Mouse (Mus musculus) lung, adult 2 months (tissue): ENCODE data around the gene Tsku.

Experiments used
- CTCF ChIP-seq: fragments of 200-500 bp; IDR thresholded peaks from 2 replicates; pipeline ENCODE4 v1.5.1; 2011; ENCODE audit warnings: mild to moderate bottlenecking, low read length, control low read depth; ENCODE audit not compliant: insufficient read depth
- POLR2A ChIP-seq: fragments of 200-500 bp; IDR thresholded peaks from 2 replicates; pipeline ENCODE4 v1.6.1; 2011; ENCODE audit warnings: low read depth, mild to moderate bottlenecking, control low read depth, low read length, borderline replicate concordance; ENCODE audit errors: extremely low read depth

DNA sequence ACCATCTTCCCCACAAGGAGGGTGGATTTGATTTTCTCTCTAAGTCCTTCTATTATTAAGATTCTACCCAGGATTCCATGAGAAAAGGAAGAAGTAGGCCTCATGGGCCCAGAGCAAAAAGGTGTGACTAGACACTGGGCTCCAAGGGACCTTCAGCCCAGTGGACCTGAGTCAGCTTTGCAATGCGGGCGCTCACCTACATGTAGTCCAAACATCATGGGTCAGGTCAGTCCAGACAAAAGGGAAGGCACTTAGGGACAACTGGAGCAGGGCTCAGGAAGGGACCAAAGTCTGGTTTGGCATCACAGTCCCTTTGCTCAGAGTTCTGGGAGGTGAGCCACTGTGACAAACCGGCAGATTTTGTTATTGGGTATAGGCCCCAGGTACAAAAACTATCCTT is 9.6 kb downstream of the Tsku start:
- TF ChIP-seq CTCF = no peak
- no peak for TF ChIP-seq POLR2A
